Mouse (Mus musculus) limb, embryonic 14.5 days (tissue): Measurements from ENCODE around the gene Lztr1. TPM values are rescaled to one million over a fixed set of nuclear protein-coding genes. Genes with fewer than 3 reads are reported as not detected.

Source experiments
- ATAC-seq: fragments of 200-750 bp; cut with Nextera tagmentation; 2 replicates; pipeline ENCODE4 v1.8.0; 2017; ENCODE audit warnings: low read depth, moderate number of reproducible peaks, moderate TSS enrichment; ENCODE audit not compliant: low FRiP score
- DNase-seq: peaks from one replicate; pipeline ENCODE4 v3.0.0-alpha.2; 2015; ENCODE audit warnings: low spot score
- H3K27ac ChIP-seq: fragments of 300-500 bp; sonication (generic); replicated peaks from 2 replicates; pipeline ENCODE4 v1.5.1; 2014; ENCODE audit warnings: low read depth, mild to moderate bottlenecking, low read length, moderate library complexity, mixed read lengths
- H3K27me3 ChIP-seq: fragments of 300-500 bp; sonication (generic); 2 replicates; pipeline ENCODE4 v1.6.1; 2014; ENCODE audit warnings: low read length, mixed read lengths; ENCODE audit not compliant: control insufficient read depth, insufficient read depth
- H3K36me3 ChIP-seq: fragments of 300-500 bp; sonication (generic); 2 replicates; pipeline ENCODE4 v1.6.1; 2014; ENCODE audit warnings: mild to moderate bottlenecking, low read length, moderate library complexity, mixed read lengths; ENCODE audit not compliant: control insufficient read depth, insufficient read depth
- H3K4me1 ChIP-seq: fragments of 300-500 bp; sonication (generic); 2 replicates; pipeline ENCODE4 v1.6.1; 2014; ENCODE audit warnings: antibody characterized with exemption, low read length, mixed read lengths; ENCODE audit not compliant: control insufficient read depth, insufficient read depth
- H3K4me2 ChIP-seq: fragments of 300-500 bp; sonication (generic); replicated peaks from 2 replicates; pipeline ENCODE4 v1.6.1; 2014; ENCODE audit warnings: low read depth, mild to moderate bottlenecking, low read length, moderate library complexity; ENCODE audit not compliant: severe bottlenecking
- H3K4me3 ChIP-seq: fragments of 300-500 bp; sonication (generic); replicated peaks from 2 replicates; pipeline ENCODE4 v1.5.1; 2014; ENCODE audit warnings: low read length
- H3K9ac ChIP-seq: fragments of 300-500 bp; sonication (generic); 2 replicates; pipeline ENCODE4 v1.6.1; 2014; ENCODE audit warnings: mild to moderate bottlenecking, low read depth, low read length, moderate library complexity; ENCODE audit not compliant: severe bottlenecking
- H3K9me3 ChIP-seq: fragments of 300-500 bp; sonication (generic); 2 replicates; pipeline ENCODE4 v1.6.1; 2016; ENCODE audit warnings: low read length; ENCODE audit not compliant: control insufficient read depth
- POLR2A ChIP-seq: fragments of 200-500 bp; IDR thresholded peaks from 2 replicates; pipeline ENCODE4 v1.8.0; 2012; ENCODE audit warnings: inconsistent platforms, mild to moderate bottlenecking, moderate library complexity, borderline replicate concordance; ENCODE audit not compliant: insufficient read depth, insufficient read length; ENCODE audit errors: extremely low read depth
- WGBS: fragments of 180-500 bp; shearing (Covaris S2); extraction: QIAGEN DNeasy Blood & Tissue Kit; methylation state at CpG from one replicate; pipeline ENCODE4 v1.1.7; 2014; 5-methylcytosine and 5-hydroxymethylcytosine counted together
- polyA plus RNA-seq, 2 experiments: library from polyadenylated mRNA; depleted of rRNA in 1 of 2; stranded (reverse) in 1 of 2; unstranded in 1 of 2; fragments of >200 nt; fragmentation: Nextera tagmentation in 1 of 2; extraction: Ambion mirVana in 1 of 2; gene quantifications; 2 replicates each; pipeline versions ENCODE4 v1.2.1 to v1.2.3; 2012 to 2014

Gene Lztr1
- polyA plus RNA-seq, 2 experiments: 82.6 to 246 TPM

DNA sequence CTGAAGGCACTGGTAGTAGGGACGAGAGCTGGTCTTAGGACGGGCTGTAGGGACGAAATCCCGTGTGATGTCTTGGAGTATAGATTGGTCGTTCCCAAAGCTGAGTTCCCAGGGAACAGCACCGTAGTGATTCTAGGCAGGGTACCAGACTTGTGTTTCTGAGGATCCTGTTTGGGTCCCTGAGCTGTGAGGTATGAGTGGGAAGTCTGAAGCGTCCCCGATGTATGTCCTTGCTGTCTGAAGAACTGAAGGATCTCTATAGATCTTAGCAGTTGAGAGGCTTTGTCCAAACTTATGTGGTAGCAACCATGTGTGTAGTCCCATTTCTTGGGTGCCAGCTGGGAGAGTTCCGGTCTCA, 731 bp downstream of the Lztr1 start:
- no peak for TF ChIP-seq POLR2A
- H3K4me2 ChIP-seq: peak overlapping the region; percentile 59
- H3K27ac ChIP-seq: 0 out of 2 replicates have a peak overlapping the region, but pooled peaks have one; percentile 90
- peak overlapping the region; percentile 86 for H3K9ac ChIP-seq
- peaks cover 10% of the 10 kb centered on the region for H3K4me1 ChIP-seq
- DNase-seq (no peak), ATAC-seq (no peak)
- 14% methylated on average over 9 of the region's 9 CpGs for WGBS
- H3K36me3 ChIP-seq: peaks cover 32% of the 10 kb centered on the region
- H3K4me3 ChIP-seq: peak overlapping the region; percentile 76
- no peaks in the 10 kb centered on the region for H3K27me3 ChIP-seq
- no peaks in the 10 kb centered on the region for H3K9me3 ChIP-seq

DNA sequence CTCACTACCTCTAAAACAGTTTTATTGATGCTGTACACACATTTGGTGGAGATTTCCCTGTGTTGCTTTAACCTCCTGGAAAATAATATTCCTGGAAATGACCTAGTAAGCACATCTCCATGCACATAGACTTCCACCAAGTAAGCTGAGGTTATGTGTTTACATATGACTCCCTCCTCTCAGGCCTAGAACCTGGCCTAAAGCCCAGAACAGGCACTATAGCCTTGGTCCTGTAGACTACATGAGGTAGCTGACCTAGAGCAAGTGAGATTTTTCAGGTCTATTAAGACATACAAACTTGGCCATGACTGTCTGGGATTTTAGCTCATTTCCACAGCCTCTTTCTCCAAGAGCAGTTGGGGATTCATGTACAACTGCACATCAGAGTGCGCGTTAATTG, 1.7 kb downstream of the Lztr1 start:
- no peak overlapping the region for H3K27ac ChIP-seq
- DNase-seq (no peak), ATAC-seq (no peak)
- H3K4me2 ChIP-seq: peak overlapping the region; percentile 59
- no peaks in the 10 kb centered on the region for H3K9me3 ChIP-seq
- no peak for TF ChIP-seq POLR2A
- H3K4me1 ChIP-seq: peaks cover 10% of the 10 kb centered on the region
- H3K27me3 ChIP-seq: no peaks in the 10 kb centered on the region
- H3K4me3 ChIP-seq: no peak overlapping the region
- 98% methylated on average over 2 of the region's 2 CpGs for WGBS
- H3K36me3 ChIP-seq: peaks cover 35% of the 10 kb centered on the region
- H3K9ac ChIP-seq: no peak overlapping the region

DNA sequence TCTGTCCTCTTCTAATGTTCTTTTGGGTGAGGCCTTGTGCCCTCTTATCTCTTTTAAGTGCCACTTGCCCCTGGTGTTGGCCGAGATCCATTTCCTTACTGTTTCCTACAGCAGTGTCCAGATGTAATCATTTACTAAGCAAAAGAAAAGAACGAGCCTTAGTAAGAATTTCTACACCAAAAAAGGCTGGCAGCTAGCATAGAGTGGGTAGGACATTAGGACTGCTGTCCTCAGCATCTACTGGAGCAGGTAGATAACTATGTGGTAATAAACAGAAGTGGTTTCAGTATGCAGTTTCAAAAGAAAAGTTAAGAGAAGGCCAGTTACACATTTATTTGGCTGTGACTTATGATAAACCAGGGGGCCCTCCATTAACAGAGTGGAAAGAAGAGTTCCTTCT, 2.2 kb downstream of the Lztr1 start:
- DNase-seq (no peak), ATAC-seq (no peak)
- no peak overlapping the region for H3K4me2 ChIP-seq
- TF ChIP-seq POLR2A: no peak
- 95% methylated on average over 2 of the region's 2 CpGs for WGBS
- peaks cover 10% of the 10 kb centered on the region for H3K4me1 ChIP-seq
- H3K9me3 ChIP-seq: no peaks in the 10 kb centered on the region
- H3K9ac ChIP-seq: no peak overlapping the region
- H3K27me3 ChIP-seq: no peaks in the 10 kb centered on the region
- no peak overlapping the region for H3K27ac ChIP-seq
- H3K36me3 ChIP-seq: peaks cover 41% of the 10 kb centered on the region
- H3K4me3 ChIP-seq: no peak overlapping the region

DNA sequence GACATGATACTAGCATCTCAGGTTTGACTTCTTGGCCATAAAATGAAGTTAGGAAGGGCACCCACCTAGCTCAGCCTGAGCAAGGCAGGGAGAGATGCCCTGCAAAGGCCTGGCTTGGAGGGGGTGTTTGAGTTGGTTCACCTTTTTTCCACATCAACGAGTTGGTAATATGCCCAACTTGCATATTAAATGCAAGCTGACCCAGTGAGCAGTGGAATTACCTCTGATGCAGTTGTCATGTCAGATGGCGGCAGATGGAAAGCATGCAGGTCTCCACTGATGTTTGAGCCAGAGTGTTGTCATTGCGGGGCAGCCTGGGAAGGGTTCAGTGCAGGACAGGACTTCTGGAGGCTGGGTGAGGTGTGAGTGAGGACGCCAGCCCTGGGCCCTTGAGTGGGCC, 2.9 kb downstream of the Lztr1 start:
- ATAC-seq (no peak), DNase-seq (no peak)
- no peak for TF ChIP-seq POLR2A
- peak overlapping the region; percentile 12; the same call in 1 of the 2 replicates for H3K9ac ChIP-seq
- peaks cover 10% of the 10 kb centered on the region for H3K4me1 ChIP-seq
- 90% methylated on average over 4 of the region's 4 CpGs for WGBS
- no peak overlapping the region for H3K27ac ChIP-seq
- H3K4me3 ChIP-seq: no peak overlapping the region
- no peaks in the 10 kb centered on the region for H3K9me3 ChIP-seq
- H3K36me3 ChIP-seq: peaks cover 48% of the 10 kb centered on the region
- no peak overlapping the region for H3K4me2 ChIP-seq
- H3K27me3 ChIP-seq: no peaks in the 10 kb centered on the region

DNA sequence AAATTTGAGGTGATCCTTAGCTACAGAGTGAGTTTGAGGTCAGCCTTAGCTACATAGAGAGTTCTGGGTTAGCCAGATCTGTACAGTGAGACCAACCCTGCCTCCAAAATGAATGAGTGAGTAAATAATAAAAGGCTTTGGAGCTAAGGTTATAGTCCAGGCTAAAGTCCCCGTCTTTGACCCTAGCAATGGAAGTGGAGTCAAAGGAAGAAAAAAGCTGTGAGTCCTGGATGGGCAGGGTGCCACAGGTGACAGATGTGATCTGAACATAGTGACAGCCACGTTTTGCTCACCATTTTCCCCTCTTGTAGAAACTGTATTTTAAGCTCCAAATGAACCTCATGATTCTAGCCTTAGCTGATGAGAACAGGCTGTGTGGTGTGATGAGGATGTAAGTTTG, 10.4 kb downstream of the Lztr1 start:
- Histone ChIP-seq H3K4me3 (no peak overlapping the region), H3K9me3 (no peaks in the 10 kb centered on the region), H3K27ac (no peak overlapping the region), H3K27me3 (no peaks in the 10 kb centered on the region), H3K9ac (no peak overlapping the region), H3K4me1 (no peaks in the 10 kb centered on the region), H3K4me2 (no peak overlapping the region), H3K36me3 (peaks cover 90% of the 10 kb centered on the region)
- ATAC-seq: no peak
- DNase-seq: no peak
- TF ChIP-seq POLR2A: no peak
- WGBS: 86% methylated on average over 2 of the region's 2 CpGs

DNA sequence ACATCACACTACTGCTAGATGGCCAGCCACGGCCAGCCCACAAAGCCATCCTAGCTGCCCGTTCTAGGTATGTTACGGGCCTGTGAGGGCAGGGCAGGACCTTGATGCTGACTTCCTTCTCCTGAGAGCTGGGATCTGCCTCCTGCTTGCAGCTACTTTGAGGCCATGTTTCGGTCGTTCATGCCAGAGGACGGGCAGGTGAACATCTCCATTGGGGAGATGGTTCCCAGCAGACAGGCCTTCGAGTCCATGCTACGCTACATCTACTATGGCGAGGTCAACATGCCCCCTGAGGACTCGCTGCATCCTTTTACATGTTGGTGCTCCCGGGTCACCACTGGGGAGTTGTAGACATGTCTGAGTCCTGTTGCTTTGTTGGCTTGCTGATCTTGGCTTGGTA, 15.7 kb downstream of the Lztr1 start:
- 95% methylated on average over 11 of the region's 11 CpGs for WGBS
- Histone ChIP-seq H3K4me1 (no peaks in the 10 kb centered on the region), H3K9ac (no peak overlapping the region), H3K27me3 (no peaks in the 10 kb centered on the region), H3K36me3 (peaks cover 96% of the 10 kb centered on the region), H3K9me3 (no peaks in the 10 kb centered on the region), H3K27ac (no peak overlapping the region), H3K4me3 (no peak overlapping the region), H3K4me2 (no peak overlapping the region)
- no peak for TF ChIP-seq POLR2A
- DNase-seq (no peak), ATAC-seq (no peak)
